Mouse (Mus musculus): ENCODE measurements around the gene Stpg1. TPM values are rescaled to one million over a fixed set of nuclear protein-coding genes. Genes with fewer than 3 reads are reported as not detected.

Gene Stpg1
- polyA plus RNA-seq, 1 experiment: 0.35 TPM

- no peak for DNase-seq
- Histone ChIP-seq H3K4me3 (ENCODE audit: control insufficient read depth, insufficient read depth, low read length) (no peak overlapping the region), H3K4me1 (replicated peaks; ENCODE audit: control insufficient read depth, insufficient read depth, low read length) (peaks cover 4% of the 10 kb centered on the region; the same call in 1 of the 2 replicates), H3K36me3 (ENCODE audit: control insufficient read depth, insufficient read depth, low read length) (no peaks in the 10 kb centered on the region), H3K27me3 (ENCODE audit: control insufficient read depth, insufficient read depth, low read length) (no peaks in the 10 kb centered on the region; the same call in 1 of the 2 replicates), H3K27ac (ENCODE audit: control insufficient read depth, insufficient read depth, low read length) (no peak overlapping the region)
- 91% methylated on average over 12 of the region's 12 CpGs for WGBS
- TF ChIP-seq POLR2A (IDR thresholded peaks at IDR 0.05; ENCODE audit: control insufficient read depth, extremely low read depth, insufficient read depth, low read length, poor library complexity): no peak
- no peak for TF ChIP-seq CTCF (IDR thresholded peaks at IDR 0.05; ENCODE audit: borderline replicate concordance, control insufficient read depth, extremely low read depth, insufficient read depth, low read length, poor library complexity)
Measured at GRCm38 (mm10) chr4:135518135-135518534, 23.5 kb downstream of the Stpg1 start.

DNA sequence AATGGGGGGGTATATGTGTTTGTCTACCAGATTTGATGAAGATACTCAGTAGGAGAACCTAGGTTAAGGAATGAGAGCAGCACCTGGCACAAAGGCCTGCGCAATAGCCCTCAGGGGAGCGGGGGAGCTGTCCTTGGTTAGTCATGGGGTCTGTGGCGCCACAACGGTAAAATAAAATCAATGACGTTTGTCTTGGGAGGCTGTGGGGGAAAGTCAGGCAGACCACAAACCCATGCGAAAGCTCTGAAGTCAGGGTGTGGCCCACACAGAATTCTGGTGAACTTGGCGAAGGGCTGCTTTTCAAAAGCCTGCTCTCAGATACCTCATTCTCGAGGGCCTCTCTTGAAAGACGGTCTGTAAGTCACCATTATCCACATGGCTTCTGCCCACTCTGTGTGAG lies 25.8 kb downstream of the Stpg1 start:
- no peak for DNase-seq
- Histone ChIP-seq H3K4me1 (replicated peaks; ENCODE audit: control insufficient read depth, insufficient read depth, low read length) (peaks cover 4% of the 10 kb centered on the region; the same call in 1 of the 2 replicates), H3K27ac (ENCODE audit: control insufficient read depth, insufficient read depth, low read length) (no peak overlapping the region), H3K4me3 (ENCODE audit: control insufficient read depth, insufficient read depth, low read length) (no peak overlapping the region), H3K27me3 (ENCODE audit: control insufficient read depth, insufficient read depth, low read length) (no peaks in the 10 kb centered on the region; the same call in 1 of the 2 replicates), H3K36me3 (ENCODE audit: control insufficient read depth, insufficient read depth, low read length) (no peaks in the 10 kb centered on the region)
- 11% methylated on average over 9 of the region's 9 CpGs for WGBS
- TF ChIP-seq CTCF (IDR thresholded peaks at IDR 0.05; ENCODE audit: borderline replicate concordance, control insufficient read depth, extremely low read depth, insufficient read depth, low read length, poor library complexity) (no peak), POLR2A (IDR thresholded peaks at IDR 0.05; ENCODE audit: control insufficient read depth, extremely low read depth, insufficient read depth, low read length, poor library complexity) (no peak)

- H3K27ac ChIP-seq (ENCODE audit: control insufficient read depth, insufficient read depth, low read length): no peak overlapping the region
Measured at GRCm38 (mm10) chr4:135523939-135524338, 29.3 kb downstream of the Stpg1 start.

GRCm38 (mm10) chr4:135525057-135525456 lies 30.5 kb downstream of the Stpg1 start:
- H3K4me1 ChIP-seq (replicated peaks; ENCODE audit: control insufficient read depth, insufficient read depth, low read length): peaks cover 4% of the 10 kb centered on the region; the same call in 1 of the 2 replicates
- no peak overlapping the region for H3K4me3 ChIP-seq (ENCODE audit: control insufficient read depth, insufficient read depth, low read length)
- WGBS: 89% methylated on average over 12 of the region's 12 CpGs
- no peak for DNase-seq
- no peak for TF ChIP-seq POLR2A (IDR thresholded peaks at IDR 0.05; ENCODE audit: control insufficient read depth, extremely low read depth, insufficient read depth, low read length, poor library complexity)
- no peak for TF ChIP-seq CTCF (IDR thresholded peaks at IDR 0.05; ENCODE audit: borderline replicate concordance, control insufficient read depth, extremely low read depth, insufficient read depth, low read length, poor library complexity)
- H3K36me3 ChIP-seq (ENCODE audit: control insufficient read depth, insufficient read depth, low read length): no peaks in the 10 kb centered on the region
- H3K27ac ChIP-seq (ENCODE audit: control insufficient read depth, insufficient read depth, low read length): no peak overlapping the region
- no peaks in the 10 kb centered on the region; the same call in 1 of the 2 replicates for H3K27me3 ChIP-seq (ENCODE audit: control insufficient read depth, insufficient read depth, low read length)

More at GRCm38 (mm10) chr4:135523939-135524338, 29.3 kb downstream of the Stpg1 start:
- WGBS: 42% methylated on average over 6 of the region's 7 CpGs
- no peak for DNase-seq
- no peaks in the 10 kb centered on the region for H3K36me3 ChIP-seq (ENCODE audit: control insufficient read depth, insufficient read depth, low read length)
- peaks cover 4% of the 10 kb centered on the region; the same call in 1 of the 2 replicates for H3K4me1 ChIP-seq (replicated peaks; ENCODE audit: control insufficient read depth, insufficient read depth, low read length)
- TF ChIP-seq POLR2A (IDR thresholded peaks at IDR 0.05; ENCODE audit: control insufficient read depth, extremely low read depth, insufficient read depth, low read length, poor library complexity): no peak
- TF ChIP-seq CTCF (IDR thresholded peaks at IDR 0.05; ENCODE audit: borderline replicate concordance, control insufficient read depth, extremely low read depth, insufficient read depth, low read length, poor library complexity): no peak
- no peak overlapping the region for H3K4me3 ChIP-seq (ENCODE audit: control insufficient read depth, insufficient read depth, low read length)
- no peaks in the 10 kb centered on the region; the same call in 1 of the 2 replicates for H3K27me3 ChIP-seq (ENCODE audit: control insufficient read depth, insufficient read depth, low read length)

DNA sequence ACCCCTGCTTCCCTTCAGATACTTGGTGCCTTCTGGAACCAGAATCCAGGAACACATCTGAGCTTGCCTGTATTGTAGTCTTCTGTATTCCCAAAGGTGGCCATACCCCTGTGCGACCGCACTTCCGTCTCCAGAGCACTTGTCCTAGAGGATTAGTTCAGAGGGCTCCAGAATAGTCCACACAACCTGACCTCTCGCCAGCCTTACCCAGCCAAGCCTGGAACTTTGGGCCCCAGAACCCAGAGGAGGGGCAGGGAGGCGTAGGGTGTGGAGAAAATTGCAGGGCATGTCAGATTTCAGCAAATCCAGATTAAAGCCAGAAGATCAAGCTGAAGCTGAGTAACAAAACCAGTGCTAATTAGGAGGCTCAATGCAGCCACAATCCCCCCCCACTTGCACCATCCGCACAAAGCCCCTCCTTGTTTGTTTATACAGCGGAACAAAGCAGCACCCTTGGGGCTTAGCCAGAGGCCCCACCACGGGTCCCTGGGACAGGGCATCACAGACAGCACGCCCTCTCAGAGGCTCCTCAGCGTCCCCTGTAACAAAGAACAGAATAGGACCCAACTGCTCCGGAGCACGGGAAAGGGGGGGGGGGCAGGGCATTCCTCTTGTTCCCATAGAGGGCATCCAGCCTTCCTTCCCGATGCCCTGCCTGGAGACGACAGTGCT lies 31.6 kb downstream of the Stpg1 start:
- no peaks in the 10 kb centered on the region; the same call in 1 of the 2 replicates for H3K27me3 ChIP-seq (ENCODE audit: control insufficient read depth, insufficient read depth, low read length)
- no peak for TF ChIP-seq POLR2A (IDR thresholded peaks at IDR 0.05; ENCODE audit: control insufficient read depth, extremely low read depth, insufficient read depth, low read length, poor library complexity)
- no peak for TF ChIP-seq CTCF (IDR thresholded peaks at IDR 0.05; ENCODE audit: borderline replicate concordance, control insufficient read depth, extremely low read depth, insufficient read depth, low read length, poor library complexity)
- no peaks in the 10 kb centered on the region for H3K36me3 ChIP-seq (ENCODE audit: control insufficient read depth, insufficient read depth, low read length)
- H3K4me1 ChIP-seq (replicated peaks; ENCODE audit: control insufficient read depth, insufficient read depth, low read length): no peaks in the 10 kb centered on the region
- whole genome bisulfite sequencing: 68% methylated on average over 14 of the region's 14 CpGs
- H3K27ac ChIP-seq (ENCODE audit: control insufficient read depth, insufficient read depth, low read length): no peak overlapping the region
- DNase-seq: no peak
- H3K4me3 ChIP-seq (ENCODE audit: control insufficient read depth, insufficient read depth, low read length): no peak overlapping the region

DNA sequence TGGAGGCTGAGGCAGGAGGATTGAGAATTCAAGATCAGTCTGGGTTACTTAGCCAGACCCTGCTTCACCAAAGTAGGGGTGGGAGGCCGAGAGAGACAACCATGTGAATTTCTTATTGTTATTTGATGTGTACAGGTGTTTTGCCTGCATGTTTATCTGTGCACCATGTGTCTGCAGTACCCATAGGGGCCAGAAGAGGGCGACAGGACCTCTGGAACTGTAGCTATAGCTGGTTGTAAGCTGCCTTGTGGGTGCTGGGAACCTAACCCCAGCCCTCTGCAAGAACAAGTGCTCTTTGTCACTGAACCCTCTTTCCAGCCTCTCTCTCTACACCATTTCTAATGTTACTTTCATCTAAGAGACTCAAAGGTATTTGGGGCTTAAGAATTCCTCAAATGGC lies 35.7 kb downstream of the Stpg1 start:
- TF ChIP-seq CTCF (IDR thresholded peaks at IDR 0.05; ENCODE audit: borderline replicate concordance, control insufficient read depth, extremely low read depth, insufficient read depth, low read length, poor library complexity) (no peak), POLR2A (IDR thresholded peaks at IDR 0.05; ENCODE audit: control insufficient read depth, extremely low read depth, insufficient read depth, low read length, poor library complexity) (no peak)

More for the DNA sequence above, 35.7 kb downstream of the Stpg1 start:
- H3K36me3 ChIP-seq (ENCODE audit: control insufficient read depth, insufficient read depth, low read length): no peaks in the 10 kb centered on the region
- H3K27me3 ChIP-seq (ENCODE audit: control insufficient read depth, insufficient read depth, low read length): no peaks in the 10 kb centered on the region
- no peak overlapping the region for H3K27ac ChIP-seq (ENCODE audit: control insufficient read depth, insufficient read depth, low read length)
- DNase-seq: no peak
- no peaks in the 10 kb centered on the region for H3K4me1 ChIP-seq (replicated peaks; ENCODE audit: control insufficient read depth, insufficient read depth, low read length)
- no peak overlapping the region for H3K4me3 ChIP-seq (ENCODE audit: control insufficient read depth, insufficient read depth, low read length)
- WGBS: 59% methylated on average over 2 of the region's 2 CpGs

Measured in thymus, adult 2 months (tissue).